Mouse (Mus musculus) MEL (cell line): ENCODE measurements around the gene Echs1. TPM values are rescaled to one million over a fixed set of nuclear protein-coding genes. Genes with fewer than 3 reads are reported as not detected.
A peak's percentile ranks its signal among the peaks of the same experiment; 100 is the strongest.

Experiments
- DNase-seq: peaks from one replicate; pipeline ENCODE4 v3.0.0; 2011; ENCODE audit warnings: low read depth, low spot score
- H3K27ac ChIP-seq: 2 replicates; pipeline ENCODE4 v1.5.1; 2012; ENCODE audit warnings: low read depth, mild to moderate bottlenecking, control low read depth, low read length, moderate library complexity; ENCODE audit not compliant: control insufficient read depth
- H3K27me3 ChIP-seq, 2 experiments: fragments of 150-350 bp in 1 of 2; sonication (generic) in 1 of 2; 2 replicates each; pipeline ENCODE4 v1.6.1; 2012; ENCODE audit warnings: low read length in 2 of 2, mild to moderate bottlenecking in 2 of 2, improper control_type of control experiment in 1 of 2, moderate library complexity in 1 of 2; ENCODE audit not compliant: insufficient read depth in 2 of 2, control insufficient read depth in 1 of 2
- H3K36me3 ChIP-seq, 2 experiments: 2 replicates each; pipeline ENCODE4 v1.6.1; 2012 to 2014; ENCODE audit warnings: low read length in 2 of 2, improper control_type of control experiment in 1 of 2, inconsistent platforms in 1 of 2, mild to moderate bottlenecking in 1 of 2; ENCODE audit not compliant: insufficient read depth in 2 of 2, control insufficient read depth in 1 of 2
- H3K4me1 ChIP-seq, 2 experiments: fragments of 150-350 bp in 1 of 2; sonication (generic) in 1 of 2; 2 replicates each; pipeline ENCODE4 v1.6.1; 2012; ENCODE audit warnings: low read length in 2 of 2, improper control_type of control experiment in 1 of 2, mild to moderate bottlenecking in 1 of 2; ENCODE audit not compliant: insufficient read depth in 2 of 2, control insufficient read depth in 1 of 2
- H3K4me3 ChIP-seq, 2 experiments: fragments of 150-350 bp in 1 of 2; sonication (generic) in 1 of 2; 2 replicates each; pipeline ENCODE4 v1.5.1; 2012; ENCODE audit warnings: low read depth in 2 of 2, low read length in 2 of 2, mild to moderate bottlenecking in 2 of 2, moderate library complexity in 2 of 2, control low read depth in 1 of 2, improper control_type of control experiment in 1 of 2; ENCODE audit not compliant: control insufficient read depth in 1 of 2, insufficient read depth in 1 of 2
- H3K79me2 ChIP-seq: 2 replicates; pipeline ENCODE4 v1.6.1; 2012; ENCODE audit warnings: mild to moderate bottlenecking, low read length, moderate library complexity; ENCODE audit not compliant: control insufficient read depth, poor library complexity, insufficient read depth
- H3K9ac ChIP-seq: 2 replicates; pipeline ENCODE4 v1.6.1; 2012; ENCODE audit warnings: low read depth, mild to moderate bottlenecking, control low read depth, low read length, moderate library complexity; ENCODE audit not compliant: control insufficient read depth, poor library complexity, severe bottlenecking
- H3K9me3 ChIP-seq: fragments of 150-350 bp; sonication (generic); replicated peaks from 2 replicates; pipeline ENCODE4 v1.6.1; 2012; ENCODE audit warnings: mild to moderate bottlenecking, low read length, improper control_type of control experiment, moderate library complexity; ENCODE audit not compliant: insufficient read depth
- ETS1 ChIP-seq: IDR thresholded peaks from 2 replicates; pipeline ENCODE4 v1.6.1; 2012; ENCODE audit warnings: low read depth, mild to moderate bottlenecking, inconsistent platforms, low read length, improper control_type of control experiment, moderate library complexity
- GABPA ChIP-seq: IDR thresholded peaks from 2 replicates; pipeline ENCODE4 v1.6.1; 2012; ENCODE audit warnings: low read depth, mild to moderate bottlenecking, inconsistent platforms, low read length, improper control_type of control experiment, moderate library complexity
- KAT2A ChIP-seq: conservative IDR thresholded peaks from 2 replicates; pipeline ENCODE4 v1.6.1; 2012; ENCODE audit warnings: low read depth, low read length, improper control_type of control experiment, inconsistent platforms
- MAX ChIP-seq: IDR thresholded peaks from 2 replicates; pipeline ENCODE4 v1.6.1; 2011; ENCODE audit warnings: low read length, improper control_type of control experiment
- MEF2A ChIP-seq: IDR thresholded peaks from 2 replicates; pipeline ENCODE4 v1.6.1; 2014; ENCODE audit warnings: low read depth, mild to moderate bottlenecking, inconsistent platforms, low read length, improper control_type of control experiment; ENCODE audit not compliant: poor library complexity, insufficient replicate concordance, severe bottlenecking; ENCODE audit errors: extremely low read depth
- NELFE ChIP-seq: IDR thresholded peaks from 2 replicates; pipeline ENCODE4 v1.6.1; 2011; ENCODE audit warnings: low read depth, low read length, improper control_type of control experiment
- TCF12 ChIP-seq: IDR thresholded peaks from 2 replicates; pipeline ENCODE4 v1.6.1; 2014; ENCODE audit warnings: low read depth, mild to moderate bottlenecking, inconsistent platforms, low read length, improper control_type of control experiment, moderate library complexity
- UBTF ChIP-seq: IDR thresholded peaks from 2 replicates; pipeline ENCODE4 v1.6.1; 2012; ENCODE audit warnings: low read depth, mild to moderate bottlenecking, inconsistent platforms, low read length, improper control_type of control experiment, moderate library complexity, borderline replicate concordance; ENCODE audit not compliant: insufficient read depth
- polyA plus RNA-seq, 2 experiments: library from polyadenylated mRNA; stranded (reverse) in 1 of 2; unstranded in 1 of 2; fragments of >175 nt in 1 of 2; fragments of >200 nt in 1 of 2; gene quantifications; 2 replicates each; pipeline versions ENCODE4 v1.2.1 to v1.2.4; 2012; ENCODE audit warnings: low replicate concordance in 2 of 2, low read depth in 1 of 2; ENCODE audit not compliant: insufficient read length in 2 of 2, insufficient read depth in 1 of 2, missing spikeins in 1 of 2
- total RNA-seq: library from RNA; depleted of rRNA; stranded (reverse); fragments of 300-350 nt; gene quantifications from 2 replicates; pipeline ENCODE4 v1.2.3, GENCODE M21; 2012

The Echs1 gene
- total and polyA plus RNA-seq, 3 experiments: 22.8 to 47.7 TPM; not detected in 1

DNA sequence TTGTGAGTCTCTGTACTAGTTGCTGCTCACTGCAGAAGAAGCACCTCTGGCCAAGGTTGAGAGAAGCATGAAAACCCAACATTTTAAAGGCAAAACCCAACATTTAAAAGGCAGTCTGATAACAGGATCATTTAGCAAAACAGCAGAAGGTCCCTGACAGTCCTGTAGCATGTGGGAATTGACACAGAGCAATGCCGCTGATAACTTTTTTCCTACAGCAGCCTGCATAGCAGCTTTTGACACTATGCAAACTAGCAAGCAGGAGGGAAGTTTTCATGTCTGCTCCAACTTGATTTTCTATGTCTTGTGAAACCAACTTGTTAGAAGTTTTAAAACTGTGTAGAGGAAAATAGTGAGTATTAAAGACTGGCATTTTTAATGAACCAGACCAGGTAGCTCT, 8.1 kb upstream of the Echs1 start:
- H3K27ac ChIP-seq: no peak overlapping the region
- H3K4me1 ChIP-seq: no peaks in the 10 kb centered on the region; a peak in 1 of 4 replicates
- no peak for DNase-seq
- no peaks in the 10 kb centered on the region; a peak in 1 of 4 replicates for H3K36me3 ChIP-seq
- no peak overlapping the region for H3K9ac ChIP-seq
- no peaks in the 10 kb centered on the region for H3K9me3 ChIP-seq
- no peak overlapping the region for H3K4me3 ChIP-seq
- no peaks in the 10 kb centered on the region for H3K79me2 ChIP-seq
- H3K27me3 ChIP-seq: no peaks in the 10 kb centered on the region
- TF ChIP-seq KAT2A: no peak
- TF ChIP-seq MEF2A: no peak
- TF ChIP-seq GABPA: no peak
- no peak for TF ChIP-seq UBTF

DNA sequence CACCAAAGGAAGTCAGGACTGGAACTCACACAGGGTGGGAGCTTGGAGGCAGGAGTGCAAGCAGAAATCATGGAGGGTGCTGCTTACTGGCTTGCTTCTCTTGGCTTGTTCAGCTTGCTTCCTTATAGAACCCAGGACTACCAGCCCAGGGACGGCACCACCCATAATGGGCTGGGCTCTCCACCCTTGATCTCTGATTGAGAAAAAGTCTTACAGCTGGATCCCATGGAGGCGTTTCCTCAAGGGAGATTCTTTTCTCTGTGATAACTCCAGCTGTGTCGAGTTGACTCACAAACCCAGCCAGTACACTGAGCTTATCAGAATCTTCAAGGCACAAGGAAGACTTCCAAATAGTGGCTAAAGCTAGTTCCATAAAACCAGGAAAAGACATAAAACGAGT, 6.5 kb upstream of the Echs1 start:
- H3K9ac ChIP-seq: no peak overlapping the region
- no peaks in the 10 kb centered on the region for H3K9me3 ChIP-seq
- no peak overlapping the region for H3K4me3 ChIP-seq
- peak; percentile 47 for DNase-seq
- no peaks in the 10 kb centered on the region for H3K79me2 ChIP-seq
- H3K27ac ChIP-seq: no peak overlapping the region
- no peaks in the 10 kb centered on the region; a peak in 1 of 4 replicates for H3K4me1 ChIP-seq
- TF ChIP-seq ETS1 (peak; percentile 25; the same call in 1 of the 2 replicates), TCF12 (no peak)
- H3K27me3 ChIP-seq: no peaks in the 10 kb centered on the region
- no peaks in the 10 kb centered on the region; a peak in 1 of 4 replicates for H3K36me3 ChIP-seq

DNA sequence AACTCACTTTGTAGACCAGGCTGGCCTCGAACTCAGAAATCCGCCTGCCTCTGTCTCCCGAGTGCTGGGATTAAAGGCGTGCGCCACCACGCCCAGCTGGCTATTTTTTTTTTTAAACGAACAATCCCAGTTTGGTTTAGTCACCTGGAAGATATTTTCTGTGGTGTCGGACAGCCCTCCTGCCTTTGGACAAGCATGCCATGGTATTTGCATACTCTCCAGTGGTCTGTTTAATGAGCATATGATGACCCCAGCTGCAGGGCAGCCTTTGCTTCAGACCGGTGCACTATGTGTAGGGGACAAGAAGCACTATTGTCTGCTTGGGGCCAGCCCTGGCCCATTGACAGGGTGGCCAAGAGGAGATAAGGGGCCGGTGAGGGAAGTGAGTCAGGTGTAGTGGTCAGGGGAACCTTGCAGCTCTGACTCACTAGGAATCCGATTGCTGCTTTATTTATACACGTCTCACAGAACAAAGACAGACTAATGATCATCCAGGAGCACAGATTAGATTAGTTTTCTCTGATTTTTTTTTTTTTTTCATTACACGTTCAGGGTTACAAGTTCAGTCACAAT, 5.1 kb upstream of the Echs1 start:
- H3K4me3 ChIP-seq: no peak overlapping the region
- TF ChIP-seq ETS1 (no peak), NELFE (no peak), MAX (no peak)
- TF ChIP-seq, all 39 proteins: peak for 0
- Histone ChIP-seq H3K4me1 (peaks cover 5% of the 10 kb centered on the region in 2 experiments; a peak in 2 of 4 replicates), H3K9me3 (no peaks in the 10 kb centered on the region), H3K27ac (no peak overlapping the region), H3K79me2 (no peaks in the 10 kb centered on the region), H3K36me3 (peaks cover 0 to 2% of the 10 kb centered on the region in 2 experiments; a peak in 2 of 4 replicates), H3K27me3 (no peaks in the 10 kb centered on the region), H3K9ac (no peak overlapping the region)
- DNase-seq: no peak
